Mouse (Mus musculus): ENCODE measurements at regions not wholly inside any gene's neighbourhood (a gene's known extent, or its start where the extent isn't known, plus 50 kb on each side); places are given as distances from the start of the nearest gene placed in this dataset.

- no peak for DNase-seq (ENCODE audit: low read depth, low spot score)
These were observed 86.2 kb upstream of the P2ry1 start for GRCm38 (mm10) chr3:60916411-60916810.

- DNase-seq (ENCODE audit: low read depth, low spot score), result no peak
These were observed 85.3 kb upstream of the P2ry1 start for GRCm38 (mm10) chr3:60917271-60917670.

- no peak for DNase-seq (ENCODE audit: low read depth, low spot score)
These were observed 76.5 kb upstream of the P2ry1 start for GRCm38 (mm10) chr3:60926024-60926547.

GRCm38 (mm10) chr3:60928910-60929309 lies 73.7 kb upstream of the P2ry1 start:
- no peak for DNase-seq (ENCODE audit: low read depth, low spot score)

GRCm38 (mm10) chr3:60934492-60934891 lies 68.1 kb upstream of the P2ry1 start:
- no peak for DNase-seq (ENCODE audit: low read depth, low spot score)

- no peak for DNase-seq (ENCODE audit: low read depth, low spot score)
These were observed 61.1 kb upstream of the P2ry1 start for GRCm38 (mm10) chr3:60941451-60941850.

- no peak for DNase-seq (ENCODE audit: low read depth, low spot score)
These were observed 53.7 kb upstream of the P2ry1 start for GRCm38 (mm10) chr3:60948897-60949296.

Measured in CD4-positive helper T cell, adult 2 months (primary cell).